Mouse (Mus musculus): Measurements from ENCODE around the gene Strn4. TPM values are rescaled to one million over a fixed set of nuclear protein-coding genes. Genes with fewer than 3 reads are reported as not detected.

Strn4 gene
- 52.7 and 60.9 TPM in 2 replicates for polyA plus RNA-seq (2015; fragmentation: Nextera tagmentation; extraction: Ambion mirVana)

DNA sequence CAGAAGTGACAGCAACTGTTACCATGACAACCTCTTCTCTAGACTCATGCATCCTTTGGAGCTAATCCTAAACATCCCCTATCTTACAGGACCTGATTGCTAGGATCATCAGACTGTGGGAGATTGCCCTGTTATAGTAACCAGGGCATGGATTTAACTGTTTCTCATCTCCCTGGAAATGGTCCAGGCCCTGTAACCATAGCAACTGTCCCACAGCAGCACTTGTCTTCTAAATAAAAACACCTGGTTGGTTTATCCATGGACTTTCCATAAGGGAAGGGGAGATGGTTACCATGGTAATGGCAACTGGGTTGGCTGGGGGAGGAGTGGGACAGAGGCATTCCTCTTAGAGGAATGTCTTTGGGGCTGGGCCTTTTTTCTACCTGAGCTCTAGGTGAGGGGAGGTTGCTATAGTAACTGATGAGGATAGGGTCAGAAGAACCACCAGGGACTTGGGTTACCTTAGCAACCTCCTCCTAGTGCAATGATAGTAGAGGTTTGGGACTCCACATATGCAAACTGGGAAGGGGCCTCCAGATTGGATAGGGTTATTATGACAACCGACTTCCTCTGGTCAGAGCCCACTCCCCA lies at the start of gene Strn4:
Gene Strn4, plus strand, starts transcription at position 539 of the 591 bp plus-strand sequence.

DNA sequence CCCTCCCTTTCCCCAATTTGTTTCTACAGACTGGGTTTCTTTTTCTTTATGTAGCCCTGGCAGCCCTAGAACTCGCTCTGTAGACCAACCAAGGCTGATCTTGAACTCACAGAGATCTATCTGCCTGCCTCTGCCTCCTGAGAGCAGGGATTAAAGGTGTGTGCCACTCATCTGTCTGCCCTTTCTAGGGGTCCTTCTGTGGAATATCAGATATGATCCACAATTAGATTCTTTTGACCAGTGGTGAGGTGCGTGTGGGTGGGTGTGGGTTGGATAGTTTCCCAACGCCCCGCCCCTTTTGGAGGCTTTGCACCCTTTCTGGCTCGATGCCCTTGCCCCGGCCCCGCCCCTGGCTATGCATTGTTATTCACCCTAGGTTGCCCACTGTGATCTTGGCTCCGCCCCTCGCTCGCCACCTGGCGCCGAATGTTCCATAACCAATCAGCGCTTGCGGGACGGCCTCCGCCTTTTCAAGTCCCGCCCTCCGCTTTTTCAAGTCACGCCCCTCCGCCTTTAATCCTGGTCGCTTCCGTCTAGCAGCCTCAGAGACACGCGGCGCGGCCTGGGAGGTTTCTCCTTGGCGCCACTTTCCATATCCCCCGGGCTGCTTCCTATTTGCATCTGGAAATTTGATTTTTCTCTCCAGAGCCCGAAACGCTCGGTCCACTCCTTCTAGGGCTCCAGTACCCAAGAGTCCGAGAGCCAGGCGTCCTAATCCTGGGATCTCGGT lies 34.7 kb upstream of the Strn4 start, which contains the start of gene Slc1a5:
Gene Slc1a5, plus strand, starts transcription at position 516 of the 730 bp plus-strand sequence.

DNA sequence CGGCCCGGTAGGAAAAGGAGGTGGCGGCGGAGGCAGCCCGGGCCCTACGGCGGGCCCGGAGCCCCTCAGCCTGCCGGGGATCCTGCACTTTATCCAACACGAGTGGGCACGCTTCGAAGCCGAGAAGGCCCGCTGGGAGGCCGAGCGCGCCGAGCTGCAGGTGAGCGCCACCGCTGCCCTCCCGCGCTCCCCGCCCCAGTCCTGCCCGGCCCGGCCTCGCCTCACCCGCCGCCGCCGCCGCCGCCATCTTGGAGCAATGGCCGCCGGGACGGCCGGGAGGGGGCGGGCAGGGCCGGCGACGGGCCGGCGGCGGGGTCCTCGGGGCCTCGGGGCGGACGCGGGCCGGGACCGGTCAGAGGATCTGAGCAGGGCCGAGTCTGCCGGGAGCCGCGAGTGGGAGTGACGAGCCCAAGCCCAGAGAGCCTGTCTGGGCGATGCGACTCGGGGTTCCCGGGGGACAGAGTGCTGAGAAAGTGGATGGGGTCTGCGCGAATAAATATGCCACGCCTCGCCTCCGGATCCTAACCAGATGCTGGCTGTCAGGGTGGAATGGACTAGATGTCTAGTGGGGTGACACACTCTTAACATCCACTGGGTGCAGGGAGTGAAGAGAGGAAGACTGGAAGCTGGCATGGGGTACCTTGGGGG lies 910 bp downstream of the Strn4 start, which contains the start of gene Fkrp:
Gene Fkrp, minus strand, starts transcription at position 258 of the 648 bp plus-strand sequence.

DNA sequence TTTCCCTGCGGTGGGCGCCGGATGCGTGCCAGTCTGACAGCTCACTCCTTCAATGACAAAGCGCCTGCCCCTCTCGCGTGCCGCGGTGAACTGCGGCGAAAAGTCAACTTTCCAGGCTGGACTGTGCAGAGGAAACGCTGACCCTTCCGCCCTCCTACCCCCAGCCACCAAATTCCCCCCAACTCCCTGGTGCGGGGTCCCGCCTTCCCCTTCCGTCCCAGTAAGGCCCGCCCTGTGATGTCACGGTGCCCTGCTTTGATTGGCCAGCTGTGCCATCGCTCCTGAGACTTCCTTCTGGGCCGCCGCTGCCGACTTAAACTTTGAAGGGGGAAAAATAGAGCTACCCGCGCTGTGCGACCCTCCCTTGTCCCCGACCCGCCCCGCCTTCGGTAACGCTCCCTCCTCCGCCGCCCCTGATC lies 27.0 kb downstream of the Strn4 start, which contains the start of gene Prkd2:
Gene Prkd2, plus strand, starts transcription at position 258 of the 419 bp plus-strand sequence.

DNA sequence AGATGAGACGGTGACA lies 59.4 kb downstream of the Strn4 start, which contains the start of gene Dact3:
Gene Dact3, plus strand, starts transcription at position 8 of the 16 bp plus-strand sequence.

Other genes with a start within 250 kb of the Strn4 start
- gene Arhgap35, start 200.9 kb upstream of the Strn4 start, polyA plus RNA-seq (2015; fragmentation: Nextera tagmentation; extraction: Ambion mirVana): 6.3 and 7.7 TPM in 2 replicates
- gene Ceacam15, start 140.2 kb upstream of the Strn4 start, polyA plus RNA-seq (2015; fragmentation: Nextera tagmentation; extraction: Ambion mirVana): not detected in 2 replicates
- gene Ceacam9, start 94.0 kb upstream of the Strn4 start, polyA plus RNA-seq (2015; fragmentation: Nextera tagmentation; extraction: Ambion mirVana): not detected in 2 replicates
- 200 and 222 TPM in 2 replicates for gene Ap2s1, start 77.5 kb upstream of the Strn4 start, polyA plus RNA-seq (2015; fragmentation: Nextera tagmentation; extraction: Ambion mirVana)
- gene Slc1a5, start 34.5 kb upstream of the Strn4 start, polyA plus RNA-seq (2015; fragmentation: Nextera tagmentation; extraction: Ambion mirVana): 67.1 and 67.9 TPM in 2 replicates
- 19.3 and 24.5 TPM in 2 replicates for gene Fkrp, start 843 bp downstream of the Strn4 start, polyA plus RNA-seq (2015; fragmentation: Nextera tagmentation; extraction: Ambion mirVana)
- gene Prkd2, start 27.0 kb downstream of the Strn4 start, polyA plus RNA-seq (2015; fragmentation: Nextera tagmentation; extraction: Ambion mirVana): 6.1 and 8.0 TPM in 2 replicates
- 6.9 and 7.3 TPM in 2 replicates for gene Dact3, start 59.4 kb downstream of the Strn4 start, polyA plus RNA-seq (2015; fragmentation: Nextera tagmentation; extraction: Ambion mirVana)
- gene Gng8, start 75.9 kb downstream of the Strn4 start, polyA plus RNA-seq (2015; fragmentation: Nextera tagmentation; extraction: Ambion mirVana): 8.4 and 9.0 TPM in 2 replicates
- 1.0 and 1.7 TPM in 2 replicates for gene Ptgir, start 90.6 kb downstream of the Strn4 start, polyA plus RNA-seq (2015; fragmentation: Nextera tagmentation; extraction: Ambion mirVana)
- gene Calm3, start 108.2 kb downstream of the Strn4 start, polyA plus RNA-seq (2015; fragmentation: Nextera tagmentation; extraction: Ambion mirVana): 49.1 and 59.2 TPM in 2 replicates
- 0.87 and 1.3 TPM in 2 replicates for gene Pnmal2, start 128.8 kb downstream of the Strn4 start, polyA plus RNA-seq (2015; fragmentation: Nextera tagmentation; extraction: Ambion mirVana)
- 0.07 TPM in 1 of 2 replicates, not detected in the other for gene Pnmal1, start 143.8 kb downstream of the Strn4 start, polyA plus RNA-seq (2015; fragmentation: Nextera tagmentation; extraction: Ambion mirVana)
- gene Gm42372, start 167.2 kb downstream of the Strn4 start, polyA plus RNA-seq (2015; fragmentation: Nextera tagmentation; extraction: Ambion mirVana): not detected in 2 replicates
- gene Ccdc8, start 176.8 kb downstream of the Strn4 start, polyA plus RNA-seq (2015; fragmentation: Nextera tagmentation; extraction: Ambion mirVana): 6.5 and 6.6 TPM in 2 replicates
- 42.1 and 43.1 TPM in 2 replicates for gene Ppp5c, start 212.0 kb downstream of the Strn4 start, polyA plus RNA-seq (2015; fragmentation: Nextera tagmentation; extraction: Ambion mirVana)
- 8.8 and 11.8 TPM in 2 replicates for gene Hif3a, start 246.5 kb downstream of the Strn4 start, polyA plus RNA-seq (2015; fragmentation: Nextera tagmentation; extraction: Ambion mirVana)

All from urinary bladder, postnatal 0 days (tissue).